Mouse (Mus musculus): Measurements from ENCODE around the gene Fscn3. TPM values are rescaled to one million over a fixed set of nuclear protein-coding genes. Genes with fewer than 3 reads are reported as not detected.

Fscn3 gene
- polyA plus RNA-seq, 1 experiment from 2014 or later: not detected

DNA sequence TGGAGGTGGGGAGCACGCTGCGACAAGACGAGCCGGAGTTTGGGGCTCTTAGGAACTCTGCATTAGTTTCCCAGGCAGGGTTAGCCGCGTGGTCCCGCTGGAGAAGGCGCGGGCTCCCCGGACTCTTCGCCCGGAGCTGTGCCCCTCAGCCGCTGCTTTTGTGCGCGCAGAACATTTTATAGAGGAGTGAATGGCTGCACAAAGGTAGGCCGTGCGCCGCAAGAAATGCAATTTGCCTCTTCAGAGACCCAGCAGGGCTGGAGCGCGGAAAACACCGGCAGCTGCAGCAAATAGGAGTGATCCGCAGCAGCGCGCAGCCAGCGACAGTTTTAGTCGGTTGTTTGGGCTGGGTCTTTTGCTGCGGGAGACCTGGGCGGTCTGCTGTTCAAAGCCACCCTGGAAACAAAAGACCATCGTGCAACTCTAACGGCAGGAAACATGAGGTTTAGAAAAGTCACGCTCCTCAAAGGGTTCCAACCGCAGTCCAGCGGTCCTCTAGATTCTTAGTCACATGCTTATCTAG is 29.8 kb upstream of the Fscn3 start, which contains the start of gene Zfp800:
Zfp800 (minus strand) TSS at position 325 of the 523 bp plus-strand sequence.
- H3K36me3 ChIP-seq (ENCODE audit: insufficient read depth, low read length): no peaks in the 10 kb centered on the region
- peaks cover 11% of the 10 kb centered on the region for H3K27me3 ChIP-seq (ENCODE audit: insufficient read depth, low read length)
- 1% methylated on average over 33 of the region's 33 CpGs for WGBS
- H3K27ac ChIP-seq: no peak within 1 kb of the TSS
- DNase-seq (ENCODE audit: low spot score) (no peak), ATAC-seq (replicated peaks; ENCODE audit: low FRiP score, low read depth) (no peak)
- H3K4me1 ChIP-seq (replicated peaks; ENCODE audit: insufficient read depth, low read length): no peaks in the 10 kb centered on the region
- TF ChIP-seq CTCF (IDR thresholded peaks at IDR 0.05; ENCODE audit: low read depth): no peak
- H3K4me3 ChIP-seq (replicated peaks; ENCODE audit: low read depth, low read length): peak within 1 kb of the TSS; percentile 44
- H3K9me3 ChIP-seq (replicated peaks; ENCODE audit: low read length): no peaks in the 10 kb centered on the region
- peak within 1 kb of the TSS; percentile 81 for H3K4me2 ChIP-seq (ENCODE audit: low read length)
- H3K9ac ChIP-seq (ENCODE audit: low read depth, low read length): peak within 1 kb of the TSS; percentile 18

DNA sequence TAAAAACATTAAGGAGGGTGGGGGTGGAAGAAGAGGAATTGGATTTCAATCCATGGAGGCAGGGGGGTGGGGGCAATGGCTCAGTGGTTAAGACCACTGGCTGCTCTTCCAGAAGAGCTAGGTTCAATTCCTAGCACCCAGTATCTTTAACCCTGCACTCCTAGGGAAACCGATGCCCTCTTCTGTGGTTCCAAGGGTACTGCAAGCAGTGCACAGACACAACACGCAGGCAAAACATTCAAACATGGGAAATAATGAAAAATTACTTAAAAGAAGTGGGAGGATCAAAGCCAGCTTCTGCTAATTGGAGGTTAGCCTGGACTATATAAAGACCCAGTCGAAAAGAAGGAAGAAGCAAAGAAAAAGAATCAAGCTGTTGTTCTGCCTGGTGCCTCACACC is 28.9 kb upstream of the Fscn3 start:
- 84% methylated on average over 3 of the region's 3 CpGs for WGBS
- Histone ChIP-seq H3K9me3 (replicated peaks; ENCODE audit: low read length) (no peaks in the 10 kb centered on the region), H3K4me3 (replicated peaks; ENCODE audit: low read depth, low read length) (no peak overlapping the region), H3K9ac (ENCODE audit: low read depth, low read length) (no peak overlapping the region), H3K27me3 (ENCODE audit: insufficient read depth, low read length) (peaks cover 11% of the 10 kb centered on the region), H3K4me2 (ENCODE audit: low read length) (no peak overlapping the region), H3K4me1 (replicated peaks; ENCODE audit: insufficient read depth, low read length) (no peaks in the 10 kb centered on the region), H3K36me3 (ENCODE audit: insufficient read depth, low read length) (no peaks in the 10 kb centered on the region), H3K27ac (no peak overlapping the region)
- no peak for DNase-seq (ENCODE audit: low spot score)
- no peak for ATAC-seq (replicated peaks; ENCODE audit: low FRiP score, low read depth)
- no peak; the same call in 1 of the 2 replicates for TF ChIP-seq CTCF (IDR thresholded peaks at IDR 0.05; ENCODE audit: low read depth)

DNA sequence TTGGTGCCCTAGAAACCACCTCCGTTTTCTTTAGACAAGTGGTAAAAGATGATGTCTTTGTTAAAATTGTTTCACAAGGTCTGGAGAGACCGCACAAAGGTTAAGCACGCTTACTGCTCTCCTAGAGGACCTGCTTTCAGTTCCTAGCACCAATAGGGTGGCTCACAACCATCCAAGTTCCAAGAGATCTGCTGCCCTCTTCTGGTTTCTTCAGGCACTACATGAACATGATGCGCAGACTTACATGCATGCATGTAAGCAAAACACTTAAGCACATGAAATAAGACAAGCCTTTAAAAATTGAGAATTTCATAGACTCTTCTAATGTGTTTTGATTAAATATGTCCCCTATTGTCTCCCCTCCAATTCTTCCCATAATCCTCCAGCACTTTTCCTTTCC is 27.8 kb upstream of the Fscn3 start:
- no peak for ATAC-seq (replicated peaks; ENCODE audit: low FRiP score, low read depth)
- Histone ChIP-seq H3K27ac (no peak overlapping the region), H3K27me3 (ENCODE audit: insufficient read depth, low read length) (peaks cover 11% of the 10 kb centered on the region), H3K4me3 (replicated peaks; ENCODE audit: low read depth, low read length) (no peak overlapping the region), H3K4me2 (ENCODE audit: low read length) (no peak overlapping the region), H3K9me3 (replicated peaks; ENCODE audit: low read length) (no peaks in the 10 kb centered on the region), H3K36me3 (ENCODE audit: insufficient read depth, low read length) (no peaks in the 10 kb centered on the region), H3K4me1 (replicated peaks; ENCODE audit: insufficient read depth, low read length) (no peaks in the 10 kb centered on the region), H3K9ac (ENCODE audit: low read depth, low read length) (no peak overlapping the region)
- TF ChIP-seq CTCF (IDR thresholded peaks at IDR 0.05; ENCODE audit: low read depth): no peak
- 93% methylated on average over 4 of the region's 4 CpGs for WGBS
- no peak for DNase-seq (ENCODE audit: low spot score)

DNA sequence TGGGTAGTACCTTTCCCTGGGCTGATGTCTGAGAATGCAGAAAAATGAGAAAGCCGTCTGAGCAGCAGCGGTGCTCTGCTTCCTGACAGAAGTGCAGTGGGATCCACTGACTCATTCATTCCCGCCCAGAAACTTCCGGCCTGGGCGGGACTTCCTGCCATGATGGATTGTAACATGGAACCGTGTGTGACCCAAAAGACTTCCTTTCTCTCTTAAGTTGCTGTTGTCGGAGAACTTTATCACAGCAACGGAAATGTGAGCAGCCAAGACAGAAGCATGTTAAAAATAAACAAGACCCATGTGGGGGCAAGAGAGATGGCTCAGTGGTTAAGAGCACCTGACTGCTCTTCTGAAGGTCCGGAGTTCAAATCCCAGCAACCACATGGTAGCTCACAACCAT is 17.5 kb upstream of the Fscn3 start:
- Histone ChIP-seq H3K4me1 (replicated peaks; ENCODE audit: insufficient read depth, low read length) (no peaks in the 10 kb centered on the region), H3K27ac (no peak overlapping the region), H3K27me3 (ENCODE audit: insufficient read depth, low read length) (no peaks in the 10 kb centered on the region), H3K4me3 (replicated peaks; ENCODE audit: low read depth, low read length) (no peak overlapping the region), H3K9me3 (replicated peaks; ENCODE audit: low read length) (no peaks in the 10 kb centered on the region), H3K36me3 (ENCODE audit: insufficient read depth, low read length) (no peaks in the 10 kb centered on the region), H3K9ac (ENCODE audit: low read depth, low read length) (no peak overlapping the region), H3K4me2 (ENCODE audit: low read length) (no peak overlapping the region)
- 72% methylated on average over 9 of the region's 9 CpGs for WGBS
- peak; percentile 41 for DNase-seq (ENCODE audit: low spot score)
- no peak for ATAC-seq (replicated peaks; ENCODE audit: low FRiP score, low read depth)
- no peak for TF ChIP-seq CTCF (IDR thresholded peaks at IDR 0.05; ENCODE audit: low read depth)

DNA sequence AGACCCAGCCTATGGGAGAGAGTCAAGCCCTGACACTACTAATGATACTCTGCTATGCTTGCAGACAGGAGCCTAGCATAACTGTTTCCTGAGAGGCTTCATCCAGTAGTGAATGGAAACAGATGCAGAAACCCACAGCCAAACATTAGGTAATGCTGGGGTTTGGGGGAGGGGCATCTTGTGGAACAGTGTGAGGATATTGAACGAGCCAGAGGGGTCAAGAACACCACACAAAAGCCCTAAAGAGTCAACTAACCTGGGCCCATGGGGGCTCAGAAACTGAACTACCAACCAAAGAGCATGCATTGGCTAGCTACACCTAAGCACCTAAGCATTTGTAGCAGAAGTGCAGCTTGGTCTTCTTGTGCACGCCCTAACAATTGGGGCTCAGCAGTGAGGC is 16.4 kb upstream of the Fscn3 start:
- no peaks in the 10 kb centered on the region; the same call in 1 of the 2 replicates for H3K36me3 ChIP-seq (ENCODE audit: insufficient read depth, low read length)
- WGBS: 79% methylated on average over 2 of the region's 2 CpGs
- no peak overlapping the region for H3K9ac ChIP-seq (ENCODE audit: low read depth, low read length)
- H3K4me1 ChIP-seq (replicated peaks; ENCODE audit: insufficient read depth, low read length): no peaks in the 10 kb centered on the region
- H3K27ac ChIP-seq: no peak overlapping the region
- no peaks in the 10 kb centered on the region for H3K27me3 ChIP-seq (ENCODE audit: insufficient read depth, low read length)
- no peak for TF ChIP-seq CTCF (IDR thresholded peaks at IDR 0.05; ENCODE audit: low read depth)
- no peak for ATAC-seq (replicated peaks; ENCODE audit: low FRiP score, low read depth)
- no peak overlapping the region for H3K4me3 ChIP-seq (replicated peaks; ENCODE audit: low read depth, low read length)
- DNase-seq (ENCODE audit: low spot score): no peak
- no peaks in the 10 kb centered on the region for H3K9me3 ChIP-seq (replicated peaks; ENCODE audit: low read length)
- no peak overlapping the region for H3K4me2 ChIP-seq (ENCODE audit: low read length)

DNA sequence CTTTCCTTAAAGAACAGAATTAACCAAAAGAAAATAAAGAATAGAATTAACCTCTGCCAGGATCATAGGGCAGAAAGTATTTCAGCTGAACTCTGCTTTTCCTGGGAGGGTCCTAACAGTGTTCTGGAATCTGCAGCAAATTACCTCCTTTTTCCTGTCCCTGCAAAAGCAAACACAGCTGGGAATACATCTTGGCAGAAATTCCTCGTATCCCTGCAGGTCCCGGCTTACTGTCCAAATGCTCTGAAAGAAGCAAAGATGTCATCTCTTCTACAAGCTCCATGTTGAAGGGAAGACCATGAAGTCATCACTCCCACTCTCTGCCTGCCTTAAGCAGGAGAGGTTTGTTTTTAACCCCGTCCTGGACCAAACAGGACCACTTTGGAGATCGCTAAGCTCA is 10.6 kb upstream of the Fscn3 start:
- WGBS: 44% methylated on average over 4 of the region's 4 CpGs
- H3K4me2 ChIP-seq (ENCODE audit: low read length): no peak overlapping the region

DNA sequence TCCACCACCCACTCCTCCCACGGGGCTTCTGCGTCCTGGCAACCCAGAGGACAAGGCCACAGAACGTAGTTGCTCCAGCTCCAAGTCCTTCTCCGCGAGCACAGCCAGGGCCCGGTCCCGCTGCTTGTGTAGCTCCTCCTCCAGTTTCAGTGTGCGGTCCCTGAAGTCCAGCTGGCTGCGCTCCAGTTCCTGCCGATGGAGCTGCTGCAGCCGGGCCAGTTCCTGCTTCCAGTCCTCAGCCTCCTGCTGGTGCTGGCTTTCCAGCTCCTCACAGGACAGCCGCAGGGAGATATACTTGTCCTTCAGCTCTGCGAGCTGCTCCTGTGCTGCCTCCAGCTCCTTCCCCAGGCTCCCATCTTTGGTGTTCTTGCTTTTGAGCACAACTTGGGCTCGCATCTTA is 9.1 kb upstream of the Fscn3 start:
- ATAC-seq (replicated peaks; ENCODE audit: low FRiP score, low read depth) (no peak), DNase-seq (ENCODE audit: low spot score) (peak; percentile 91)
- peak overlapping the region; percentile 35 for H3K4me2 ChIP-seq (ENCODE audit: low read length)
- no peak overlapping the region; the same call in 1 of the 2 replicates for H3K4me3 ChIP-seq (replicated peaks; ENCODE audit: low read depth, low read length)
- H3K4me1 ChIP-seq (replicated peaks; ENCODE audit: insufficient read depth, low read length): peaks cover 25% of the 10 kb centered on the region
- TF ChIP-seq CTCF (IDR thresholded peaks at IDR 0.05; ENCODE audit: low read depth): peak; percentile 23; the same call in 1 of the 2 replicates
- H3K9me3 ChIP-seq (replicated peaks; ENCODE audit: low read length): no peaks in the 10 kb centered on the region
- H3K27me3 ChIP-seq (ENCODE audit: insufficient read depth, low read length): no peaks in the 10 kb centered on the region
- H3K27ac ChIP-seq: no peak overlapping the region; the same call in 1 of the 2 replicates
- WGBS: 67% methylated on average over 14 of the region's 14 CpGs
- no peak overlapping the region for H3K9ac ChIP-seq (ENCODE audit: low read depth, low read length)
- peaks cover 12% of the 10 kb centered on the region; the same call in 1 of the 2 replicates for H3K36me3 ChIP-seq (ENCODE audit: insufficient read depth, low read length)

More for the DNA sequence above, 10.6 kb upstream of the Fscn3 start:
- Histone ChIP-seq H3K27ac (no peak overlapping the region), H3K9me3 (replicated peaks; ENCODE audit: low read length) (no peaks in the 10 kb centered on the region), H3K27me3 (ENCODE audit: insufficient read depth, low read length) (no peaks in the 10 kb centered on the region), H3K4me3 (replicated peaks; ENCODE audit: low read depth, low read length) (no peak overlapping the region), H3K9ac (ENCODE audit: low read depth, low read length) (no peak overlapping the region), H3K4me1 (replicated peaks; ENCODE audit: insufficient read depth, low read length) (peaks cover 23% of the 10 kb centered on the region), H3K36me3 (ENCODE audit: insufficient read depth, low read length) (peaks cover 12% of the 10 kb centered on the region; the same call in 1 of the 2 replicates)
- DNase-seq (ENCODE audit: low spot score): peak; percentile 51
- no peak for TF ChIP-seq CTCF (IDR thresholded peaks at IDR 0.05; ENCODE audit: low read depth)
- ATAC-seq (replicated peaks; ENCODE audit: low FRiP score, low read depth): no peak

Measured in kidney, postnatal 0 days (tissue).